Mouse (Mus musculus) liver, postnatal 0 days (tissue): ENCODE results near the gene Tmem88. TPM values are rescaled to one million over a fixed set of nuclear protein-coding genes. Genes with fewer than 3 reads are reported as not detected.

ENCODE experiments used
- ATAC-seq: fragments of 200-750 bp; cut with Nextera tagmentation; 2 replicates; pipeline ENCODE4 v1.8.0; 2017; ENCODE audit warnings: mild to moderate bottlenecking, moderate library complexity
- DNase-seq: peaks from one replicate; pipeline ENCODE4 v3.0.0-alpha.2; 2016
- H3K27ac ChIP-seq: fragments of 300-500 bp; sonication (generic); 2 replicates; pipeline ENCODE4 v1.5.1; 2014; ENCODE audit warnings: antibody characterized with exemption, moderate library complexity, mild to moderate bottlenecking, low read depth
- H3K27me3 ChIP-seq: fragments of 300-500 bp; sonication (generic); 2 replicates; pipeline ENCODE4 v1.6.1; 2014; ENCODE audit warnings: low read length, control low read depth, mixed read lengths; ENCODE audit not compliant: insufficient read depth
- H3K36me3 ChIP-seq: fragments of 300-500 bp; sonication (generic); replicated peaks from 2 replicates; pipeline ENCODE4 v1.6.1; 2014; ENCODE audit warnings: mild to moderate bottlenecking, control low read depth, low read length, moderate library complexity, mixed read lengths; ENCODE audit not compliant: insufficient read depth
- H3K4me1 ChIP-seq: fragments of 300-500 bp; sonication (generic); 2 replicates; pipeline ENCODE4 v1.6.1; 2014; ENCODE audit warnings: antibody characterized with exemption, mild to moderate bottlenecking, control low read depth; ENCODE audit not compliant: insufficient read depth
- H3K4me2 ChIP-seq: fragments of 300-500 bp; sonication (generic); 2 replicates; pipeline ENCODE4 v1.6.1; 2014; ENCODE audit warnings: low read depth, mild to moderate bottlenecking, low read length, moderate library complexity, mixed read lengths
- H3K4me3 ChIP-seq: fragments of 300-500 bp; sonication (generic); 2 replicates; pipeline ENCODE4 v1.5.1; 2014; ENCODE audit warnings: low read depth, low read length
- H3K9ac ChIP-seq: fragments of 300-500 bp; sonication (generic); replicated peaks from 2 replicates; pipeline ENCODE4 v1.6.1; 2014; ENCODE audit warnings: mild to moderate bottlenecking, moderate library complexity
- H3K9me3 ChIP-seq: fragments of 300-500 bp; sonication (generic); 2 replicates; pipeline ENCODE4 v1.6.1; 2016; ENCODE audit warnings: mild to moderate bottlenecking, control low read depth, low read length, mixed read lengths
- CTCF ChIP-seq: sonication (generic); IDR thresholded peaks from 2 replicates; pipeline ENCODE4 v1.5.1; 2016; ENCODE audit warnings: antibody characterized with exemption, low read depth
- EP300 ChIP-seq: IDR thresholded peaks from 2 replicates; pipeline ENCODE4 v1.6.1; 2016; ENCODE audit warnings: antibody characterized with exemption, low read depth, mild to moderate bottlenecking
- WGBS: fragments of 180-500 bp; shearing (Covaris S2); extraction: QIAGEN DNeasy Blood & Tissue Kit; methylation state at CpG from one replicate; pipeline ENCODE4 v1.1.7; 2014; ENCODE audit not compliant: insufficient replicate concordance; 5-methylcytosine and 5-hydroxymethylcytosine counted together
- polyA plus RNA-seq: library from polyadenylated mRNA; unstranded; fragments of >200 nt; fragmentation: Nextera tagmentation; extraction: Ambion mirVana; gene quantifications from 2 replicates; pipeline ENCODE4 v1.2.1, GENCODE M21; 2015

Gene Tmem88
- polyA plus RNA-seq, 1 experiment from 2014 or later, result 12.3 TPM

- H3K9ac ChIP-seq, result no peak overlapping the region
- no peak overlapping the region for H3K27ac ChIP-seq
- no peaks in the 10 kb centered on the region for H3K36me3 ChIP-seq
- peak; percentile 84 for TF ChIP-seq CTCF
- TF ChIP-seq EP300, result no peak
- no peaks in the 10 kb centered on the region for H3K27me3 ChIP-seq
- peak overlapping the region; percentile 38 for H3K4me2 ChIP-seq
- no peaks in the 10 kb centered on the region for H3K9me3 ChIP-seq
- ATAC-seq (peak; percentile 89), DNase-seq (peak; percentile 71)
- 26% methylated on average over 11 of the region's 11 CpGs for WGBS
- H3K4me3 ChIP-seq, result no peak overlapping the region
- no peaks in the 10 kb centered on the region for H3K4me1 ChIP-seq
Observed at GRCm38 (mm10) chr11:69431829-69432639, 34.0 kb upstream of the Tmem88 start.

GRCm38 (mm10) chr11:69430631-69431030 lies 32.6 kb upstream of the Tmem88 start:
- ATAC-seq (no peak), DNase-seq (no peak)
- no peaks in the 10 kb centered on the region for H3K9me3 ChIP-seq
- H3K4me2 ChIP-seq, result no peak overlapping the region
- H3K36me3 ChIP-seq, result no peaks in the 10 kb centered on the region
- WGBS, result 87% methylated on average over 15 of the region's 15 CpGs
- H3K9ac ChIP-seq, result no peak overlapping the region
- no peaks in the 10 kb centered on the region for H3K27me3 ChIP-seq
- no peak overlapping the region for H3K4me3 ChIP-seq
- no peaks in the 10 kb centered on the region for H3K4me1 ChIP-seq
- no peak for TF ChIP-seq EP300
- no peak for TF ChIP-seq CTCF
- no peak overlapping the region for H3K27ac ChIP-seq

DNA sequence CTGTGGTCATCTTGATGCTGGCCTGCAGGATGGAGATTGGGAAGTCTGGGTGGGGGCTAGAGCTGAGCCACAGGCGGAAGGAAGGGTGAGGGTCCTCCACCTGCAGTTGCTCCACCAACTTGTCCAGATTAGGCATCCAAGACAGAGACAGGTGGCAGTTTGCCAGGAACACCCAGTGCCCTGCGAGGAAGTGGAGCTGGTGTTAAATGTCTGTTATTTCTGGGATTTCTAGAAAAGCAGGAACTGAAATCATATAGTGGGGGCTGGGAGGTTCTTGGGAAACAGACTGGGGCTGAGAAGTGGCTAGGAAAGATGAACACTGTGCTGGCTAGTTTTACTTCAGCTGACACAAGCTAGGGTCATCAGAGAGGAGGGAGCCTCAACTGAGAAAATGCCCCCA lies 31.3 kb upstream of the Tmem88 start:
- Histone ChIP-seq H3K27ac (no peak overlapping the region), H3K9me3 (no peaks in the 10 kb centered on the region), H3K4me3 (no peak overlapping the region), H3K36me3 (no peaks in the 10 kb centered on the region), H3K9ac (no peak overlapping the region), H3K4me1 (no peaks in the 10 kb centered on the region), H3K27me3 (no peaks in the 10 kb centered on the region), H3K4me2 (no peak overlapping the region)
- 23% methylated on average over 2 of the region's 2 CpGs for WGBS
- ATAC-seq, result no peak; the same call in 1 of the 2 replicates
- TF ChIP-seq CTCF (no peak), EP300 (no peak)
- DNase-seq, result no peak

GRCm38 (mm10) chr11:69428751-69429150 lies 30.7 kb upstream of the Tmem88 start:
- no peak for TF ChIP-seq EP300
- TF ChIP-seq CTCF, result no peak
- Histone ChIP-seq H3K9ac (no peak overlapping the region), H3K4me1 (no peaks in the 10 kb centered on the region), H3K27ac (no peak overlapping the region), H3K36me3 (no peaks in the 10 kb centered on the region), H3K27me3 (no peaks in the 10 kb centered on the region), H3K4me2 (no peak overlapping the region), H3K4me3 (no peak overlapping the region), H3K9me3 (no peaks in the 10 kb centered on the region)
- WGBS, result 27% methylated on average over 4 of the region's 4 CpGs
- DNase-seq, result peak; percentile 76
- ATAC-seq, result peak; percentile 42; the same call in 1 of the 2 replicates

GRCm38 (mm10) chr11:69426246-69426645 lies 28.2 kb upstream of the Tmem88 start:
- Histone ChIP-seq H3K27ac (no peak overlapping the region), H3K9ac (no peak overlapping the region), H3K4me2 (no peak overlapping the region), H3K4me1 (no peaks in the 10 kb centered on the region), H3K4me3 (no peak overlapping the region), H3K27me3 (peaks cover 15% of the 10 kb centered on the region), H3K36me3 (no peaks in the 10 kb centered on the region), H3K9me3 (no peaks in the 10 kb centered on the region)
- WGBS, result 60% methylated on average over 2 of the region's 2 CpGs
- ATAC-seq, result no peak
- DNase-seq, result no peak
- no peak for TF ChIP-seq EP300
- TF ChIP-seq CTCF, result no peak

DNA sequence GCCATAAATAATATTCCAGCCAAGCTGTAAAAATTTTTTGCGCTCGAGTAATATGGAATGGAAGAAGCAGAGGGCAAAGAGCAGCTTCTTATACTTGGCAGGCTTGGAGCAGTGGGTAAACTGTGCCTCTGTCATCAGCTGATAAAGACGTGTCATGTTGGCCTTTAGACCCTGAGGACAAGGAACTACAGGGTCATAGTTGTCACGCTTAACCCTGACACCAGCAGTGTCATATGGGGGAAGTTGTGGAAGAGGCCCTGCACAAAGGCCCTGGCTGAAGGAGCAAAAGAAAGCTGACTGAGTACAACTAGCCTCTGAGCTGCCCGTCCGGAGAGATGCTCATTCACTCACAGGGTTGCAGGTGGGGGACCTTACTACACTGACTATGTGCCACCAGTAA lies 25.9 kb upstream of the Tmem88 start:
- Histone ChIP-seq H3K4me1 (peaks cover 19% of the 10 kb centered on the region), H3K9me3 (no peaks in the 10 kb centered on the region), H3K27me3 (peaks cover 20% of the 10 kb centered on the region), H3K4me3 (no peak overlapping the region), H3K27ac (no peak overlapping the region), H3K4me2 (no peak overlapping the region), H3K36me3 (no peaks in the 10 kb centered on the region), H3K9ac (no peak overlapping the region)
- DNase-seq, result no peak
- peak; percentile 6; the same call in 1 of the 2 replicates for ATAC-seq
- 28% methylated on average over 6 of the region's 6 CpGs for WGBS
- TF ChIP-seq CTCF (no peak), EP300 (no peak)
